Mouse (Mus musculus): ENCODE data around the gene Krt7. TPM values are rescaled to one million over a fixed set of nuclear protein-coding genes. Genes with fewer than 3 reads are reported as not detected.

Krt7 gene
- polyA plus RNA-seq, 1 experiment: 0.33 TPM

DNA sequence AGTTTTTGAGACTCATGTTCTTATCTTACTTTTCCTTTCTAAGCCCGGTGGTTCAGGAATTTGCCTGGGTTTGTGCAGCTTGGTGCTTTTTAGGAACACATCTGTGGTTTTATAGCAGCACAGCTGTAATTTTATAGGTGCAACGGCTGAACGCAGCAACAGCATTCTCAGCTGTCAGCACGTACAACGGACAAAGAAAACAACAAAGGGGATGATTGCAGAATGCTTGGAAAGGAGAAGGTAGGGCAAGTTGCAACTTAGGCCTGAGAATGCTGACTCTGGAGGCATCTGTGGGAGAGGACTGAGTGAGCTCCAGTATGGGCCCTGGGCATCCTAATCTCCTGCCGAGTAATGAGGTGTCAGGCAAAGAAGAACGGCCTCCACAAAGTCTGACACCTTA lies 14.4 kb upstream of the Krt7 start:
- no peak overlapping the region for H3K27ac ChIP-seq (ENCODE audit: insufficient read depth, low read length)
- no peak for DNase-seq
- H3K4me1 ChIP-seq (ENCODE audit: control insufficient read depth, insufficient read depth, low read length): no peaks in the 10 kb centered on the region
- no peaks in the 10 kb centered on the region for H3K27me3 ChIP-seq (ENCODE audit: control insufficient read depth, insufficient read depth, low read length)
- 88% methylated on average over 7 of the region's 7 CpGs for WGBS
- TF ChIP-seq POLR2A (IDR thresholded peaks at IDR 0.05; ENCODE audit: borderline replicate concordance, insufficient read depth, low read length) (no peak), CTCF (IDR thresholded peaks at IDR 0.05; ENCODE audit: borderline replicate concordance, insufficient read depth, low read depth, low read length) (no peak)
- H3K4me3 ChIP-seq (replicated peaks; ENCODE audit: insufficient read depth, low read depth, low read length): no peak overlapping the region

DNA sequence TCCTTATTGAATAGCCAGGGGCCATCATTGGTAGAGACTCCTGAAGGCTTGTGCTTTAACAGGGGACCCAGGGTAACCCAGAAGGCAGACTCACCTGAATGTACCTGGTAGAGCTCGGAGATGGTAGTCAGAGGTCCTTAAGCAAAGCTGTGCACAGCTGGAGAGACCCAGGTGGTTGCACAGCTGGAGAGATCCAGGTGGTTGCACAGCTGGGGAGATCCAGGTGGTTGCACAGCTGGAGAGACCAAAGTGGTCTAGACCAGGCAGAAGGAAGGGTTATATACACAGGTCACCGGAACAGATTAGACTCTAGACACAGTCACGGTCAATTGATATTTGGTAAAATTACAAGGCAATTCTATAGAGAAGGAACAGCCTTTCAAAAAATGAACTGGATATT lies 13.9 kb upstream of the Krt7 start:
- DNase-seq: no peak
- H3K4me3 ChIP-seq (replicated peaks; ENCODE audit: insufficient read depth, low read depth, low read length): no peak overlapping the region
- no peaks in the 10 kb centered on the region for H3K4me1 ChIP-seq (ENCODE audit: control insufficient read depth, insufficient read depth, low read length)
- H3K27ac ChIP-seq (ENCODE audit: insufficient read depth, low read length): no peak overlapping the region
- TF ChIP-seq CTCF (IDR thresholded peaks at IDR 0.05; ENCODE audit: borderline replicate concordance, insufficient read depth, low read depth, low read length) (no peak), POLR2A (IDR thresholded peaks at IDR 0.05; ENCODE audit: borderline replicate concordance, insufficient read depth, low read length) (no peak)
- WGBS: 85% methylated on average over 3 of the region's 3 CpGs
- no peaks in the 10 kb centered on the region for H3K27me3 ChIP-seq (ENCODE audit: control insufficient read depth, insufficient read depth, low read length)

DNA sequence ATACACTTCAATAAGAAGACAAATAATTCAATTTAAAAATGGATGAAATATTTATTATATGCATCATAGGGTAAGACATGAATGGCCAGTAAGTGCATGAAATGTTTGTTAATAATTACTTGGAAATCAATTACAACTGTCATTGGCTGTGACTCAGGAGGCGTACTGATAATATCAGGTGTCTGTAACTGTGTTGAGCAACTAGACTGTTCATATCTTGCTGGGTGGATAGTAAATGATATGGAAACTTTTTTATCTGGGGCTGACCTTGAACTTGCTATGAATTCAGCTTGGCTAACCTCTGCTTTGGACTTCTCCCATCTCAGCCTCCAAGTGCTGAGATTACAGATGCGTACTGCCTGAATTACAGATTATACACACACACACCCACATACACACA lies 13.2 kb upstream of the Krt7 start:
- WGBS: 97% methylated on average over 2 of the region's 2 CpGs
- Histone ChIP-seq H3K27ac (ENCODE audit: insufficient read depth, low read length) (no peak overlapping the region), H3K27me3 (ENCODE audit: control insufficient read depth, insufficient read depth, low read length) (no peaks in the 10 kb centered on the region), H3K4me1 (ENCODE audit: control insufficient read depth, insufficient read depth, low read length) (no peaks in the 10 kb centered on the region), H3K4me3 (replicated peaks; ENCODE audit: insufficient read depth, low read depth, low read length) (no peak overlapping the region)
- DNase-seq: no peak
- TF ChIP-seq POLR2A (IDR thresholded peaks at IDR 0.05; ENCODE audit: borderline replicate concordance, insufficient read depth, low read length): no peak
- no peak for TF ChIP-seq CTCF (IDR thresholded peaks at IDR 0.05; ENCODE audit: borderline replicate concordance, insufficient read depth, low read depth, low read length)

DNA sequence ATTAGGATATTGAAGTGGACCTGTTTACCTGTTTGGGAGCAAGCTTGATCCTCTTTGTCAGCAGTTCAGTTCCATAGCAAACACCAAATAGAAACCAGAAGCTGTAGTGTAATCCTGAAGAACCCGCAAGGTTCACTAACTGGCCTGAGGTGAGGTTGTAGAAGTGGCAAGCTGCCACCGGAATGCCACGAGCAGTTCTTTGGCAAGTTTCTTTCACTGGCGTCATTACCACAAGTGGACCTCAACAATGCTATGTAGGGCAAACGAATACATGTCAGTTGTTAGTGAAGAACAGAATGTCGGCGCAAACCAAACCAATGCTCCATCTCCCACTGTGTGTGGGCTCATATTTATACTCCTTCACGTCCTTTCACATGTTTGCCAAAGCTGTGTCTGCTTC lies 12.6 kb upstream of the Krt7 start:
- H3K27me3 ChIP-seq (ENCODE audit: control insufficient read depth, insufficient read depth, low read length): no peaks in the 10 kb centered on the region
- TF ChIP-seq CTCF (IDR thresholded peaks at IDR 0.05; ENCODE audit: borderline replicate concordance, insufficient read depth, low read depth, low read length) (no peak), POLR2A (IDR thresholded peaks at IDR 0.05; ENCODE audit: borderline replicate concordance, insufficient read depth, low read length) (no peak)
- WGBS: 61% methylated on average over 8 of the region's 8 CpGs
- DNase-seq: peak in 1 of 2 experiments; percentile 21
- no peaks in the 10 kb centered on the region for H3K4me1 ChIP-seq (ENCODE audit: control insufficient read depth, insufficient read depth, low read length)
- H3K4me3 ChIP-seq (replicated peaks; ENCODE audit: insufficient read depth, low read depth, low read length): no peak overlapping the region
- H3K27ac ChIP-seq (ENCODE audit: insufficient read depth, low read length): no peak overlapping the region

DNA sequence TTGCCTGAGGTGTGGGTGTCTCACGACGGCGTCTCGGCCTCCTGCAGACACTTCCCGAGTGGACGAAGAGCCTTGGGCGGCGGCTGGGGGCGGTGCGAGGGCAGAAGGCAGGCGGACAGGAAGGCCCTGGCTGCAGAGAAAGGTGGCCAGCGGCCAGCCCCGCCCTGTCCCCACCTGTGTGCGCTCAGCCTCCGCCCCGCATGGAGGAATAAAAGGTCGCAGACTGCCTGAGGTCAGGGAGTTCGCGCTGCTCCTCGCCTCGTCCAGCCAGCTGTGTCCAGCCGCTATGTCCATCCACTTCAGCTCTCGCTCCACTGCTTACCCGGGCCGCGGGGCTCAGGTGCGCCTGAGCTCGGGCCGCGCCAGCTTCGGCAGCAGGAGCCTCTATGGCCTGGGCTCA lies 1.3 kb downstream of the Krt7 start:
- WGBS: 24% methylated on average over 31 of the region's 31 CpGs
- DNase-seq: peak in 1 of 2 experiments; percentile 9
- TF ChIP-seq CTCF (IDR thresholded peaks at IDR 0.05; ENCODE audit: borderline replicate concordance, insufficient read depth, low read depth, low read length) (no peak), POLR2A (IDR thresholded peaks at IDR 0.05; ENCODE audit: borderline replicate concordance, insufficient read depth, low read length) (no peak)

DNA sequence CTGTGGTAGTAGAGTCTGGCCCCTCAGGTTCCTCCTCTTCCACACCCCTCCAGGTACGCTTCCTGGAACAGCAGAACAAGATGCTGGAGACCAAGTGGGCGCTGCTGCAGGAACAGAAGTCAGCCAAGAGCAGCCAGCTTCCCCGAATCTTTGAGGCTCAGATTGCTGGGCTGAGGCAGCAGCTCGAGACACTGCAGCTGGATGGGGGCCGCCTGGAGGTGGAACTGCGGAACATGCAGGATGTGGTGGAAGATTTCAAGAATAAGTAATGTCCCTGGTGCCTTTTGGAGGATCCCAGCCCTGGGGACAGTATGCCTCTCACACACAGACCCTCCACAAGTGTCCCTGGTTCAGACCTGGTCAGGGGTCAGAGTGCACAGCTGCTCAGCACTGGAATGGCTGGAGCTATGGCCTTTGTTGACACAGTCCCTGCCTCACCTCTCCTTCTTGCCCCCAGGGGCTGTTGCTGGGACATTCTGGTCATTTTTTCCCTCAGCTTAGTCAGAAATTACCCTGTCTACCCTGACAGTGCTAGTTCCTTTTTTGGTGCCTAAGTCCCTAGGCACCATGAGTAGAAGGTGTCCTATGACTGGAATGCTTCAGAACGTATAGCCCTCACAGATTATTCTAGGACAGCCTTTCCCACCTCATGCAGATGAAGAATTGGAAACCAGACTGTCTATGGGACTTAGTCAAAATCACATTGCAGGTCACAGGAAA lies 3.2 kb downstream of the Krt7 start:
- Histone ChIP-seq H3K27me3 (ENCODE audit: control insufficient read depth, insufficient read depth, low read length) (no peaks in the 10 kb centered on the region), H3K27ac (ENCODE audit: insufficient read depth, low read length) (no peak overlapping the region), H3K4me1 (ENCODE audit: control insufficient read depth, insufficient read depth, low read length) (peaks cover 22% of the 10 kb centered on the region), H3K4me3 (replicated peaks; ENCODE audit: insufficient read depth, low read depth, low read length) (no peak overlapping the region)
- 88% methylated on average over 7 of the region's 7 CpGs for WGBS
- no peak for DNase-seq
- no peak for TF ChIP-seq POLR2A (IDR thresholded peaks at IDR 0.05; ENCODE audit: borderline replicate concordance, insufficient read depth, low read length)
- TF ChIP-seq CTCF (IDR thresholded peaks at IDR 0.05; ENCODE audit: borderline replicate concordance, insufficient read depth, low read depth, low read length): no peak

More for the DNA sequence above, 1.3 kb downstream of the Krt7 start:
- H3K4me3 ChIP-seq (replicated peaks; ENCODE audit: insufficient read depth, low read depth, low read length): peak overlapping the region; percentile 11
- H3K4me1 ChIP-seq (ENCODE audit: control insufficient read depth, insufficient read depth, low read length): peaks cover 22% of the 10 kb centered on the region
- no peaks in the 10 kb centered on the region for H3K27me3 ChIP-seq (ENCODE audit: control insufficient read depth, insufficient read depth, low read length)
- H3K27ac ChIP-seq (ENCODE audit: insufficient read depth, low read length): no peak overlapping the region

GRCm38 (mm10) chr15:101414807-101415565 lies 4.1 kb downstream of the Krt7 start:
- peaks cover 22% of the 10 kb centered on the region for H3K4me1 ChIP-seq (ENCODE audit: control insufficient read depth, insufficient read depth, low read length)
- no peak overlapping the region for H3K4me3 ChIP-seq (replicated peaks; ENCODE audit: insufficient read depth, low read depth, low read length)
- DNase-seq: peak; percentile 57 to 62
- TF ChIP-seq POLR2A (IDR thresholded peaks at IDR 0.05; ENCODE audit: borderline replicate concordance, insufficient read depth, low read length) (no peak), CTCF (IDR thresholded peaks at IDR 0.05; ENCODE audit: borderline replicate concordance, insufficient read depth, low read depth, low read length) (no peak)
- no peak overlapping the region for H3K27ac ChIP-seq (ENCODE audit: insufficient read depth, low read length)
- no peaks in the 10 kb centered on the region for H3K27me3 ChIP-seq (ENCODE audit: control insufficient read depth, insufficient read depth, low read length)
- WGBS: 32% methylated on average over 11 of the region's 11 CpGs

- WGBS: 94% methylated on average over 4 of the region's 4 CpGs
- no peak for DNase-seq
Observed at GRCm38 (mm10) chr15:101418950-101419349, 8.1 kb downstream of the Krt7 start.

More at GRCm38 (mm10) chr15:101418950-101419349, 8.1 kb downstream of the Krt7 start:
- TF ChIP-seq POLR2A (IDR thresholded peaks at IDR 0.05; ENCODE audit: borderline replicate concordance, insufficient read depth, low read length) (no peak), CTCF (IDR thresholded peaks at IDR 0.05; ENCODE audit: borderline replicate concordance, insufficient read depth, low read depth, low read length) (no peak)
- no peak overlapping the region for H3K27ac ChIP-seq (ENCODE audit: insufficient read depth, low read length)
- H3K4me1 ChIP-seq (ENCODE audit: control insufficient read depth, insufficient read depth, low read length): peaks cover 18% of the 10 kb centered on the region
- H3K27me3 ChIP-seq (ENCODE audit: control insufficient read depth, insufficient read depth, low read length): no peaks in the 10 kb centered on the region
- no peak overlapping the region for H3K4me3 ChIP-seq (replicated peaks; ENCODE audit: insufficient read depth, low read depth, low read length)
